Mouse (Mus musculus): ENCODE measurements at regions not wholly inside any gene's neighbourhood (a gene's known extent, or its start where the extent isn't known, plus 50 kb on each side); places are given as distances from the start of the nearest gene placed in this dataset.
"Not testable (repeated sequence)": the region's sequence is repeated elsewhere in the genome, so short reads cannot be mapped to it uniquely, and the experiment has no call there.

DNA sequence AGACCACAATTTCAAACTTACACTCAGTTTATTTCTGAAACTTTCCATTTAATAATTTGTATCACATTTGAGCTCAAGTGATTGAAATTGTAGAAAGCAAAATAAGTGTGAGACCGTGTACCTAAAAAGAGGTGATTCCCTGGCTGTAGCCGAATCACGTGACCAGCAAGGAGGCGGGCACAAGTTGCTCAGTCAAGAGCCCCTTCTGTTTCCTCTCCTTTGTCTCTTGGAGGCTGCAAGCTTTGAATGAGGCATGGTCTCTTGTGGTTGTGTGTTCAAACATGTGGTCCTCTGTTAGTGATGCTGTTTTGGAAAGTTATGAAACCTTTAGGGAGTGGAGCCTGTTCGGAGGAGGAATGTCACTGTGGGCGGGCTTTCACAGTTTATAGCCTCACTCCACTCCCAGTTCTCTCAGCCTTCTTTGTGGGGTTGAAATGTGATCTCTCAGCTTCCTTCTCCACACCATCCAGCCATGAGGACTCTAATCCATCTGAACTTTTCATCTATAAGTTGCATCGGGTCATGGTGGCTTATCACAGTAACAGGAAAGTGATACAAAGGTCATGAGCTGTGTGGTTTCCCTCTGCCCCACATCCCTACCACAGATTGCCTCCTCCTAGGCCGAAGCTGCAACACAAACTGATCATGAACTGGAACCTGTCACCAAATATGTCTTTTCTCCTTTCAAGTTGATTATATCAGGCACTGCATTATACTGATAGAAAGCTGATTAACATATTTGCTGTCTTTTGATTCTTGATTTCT lies 94.3 kb upstream of the Nabp1 start:
- WGBS, result 92% methylated on average over 8 of the region's 8 CpGs
- H3K4me1 ChIP-seq (ENCODE audit: control insufficient read depth, insufficient read depth, low read length), result no peaks in the 10 kb centered on the region
- no peak overlapping the region for H3K27ac ChIP-seq (ENCODE audit: insufficient read depth, low read length)
- H3K4me3 ChIP-seq (replicated peaks; ENCODE audit: insufficient read depth, low read depth, low read length), result no peak overlapping the region
- DNase-seq, result no peak
- TF ChIP-seq POLR2A (IDR thresholded peaks at IDR 0.05; ENCODE audit: borderline replicate concordance, insufficient read depth, low read length) (no peak), CTCF (IDR thresholded peaks at IDR 0.05; ENCODE audit: borderline replicate concordance, insufficient read depth, low read depth, low read length) (no peak)
- no peaks in the 10 kb centered on the region for H3K27me3 ChIP-seq (ENCODE audit: control insufficient read depth, insufficient read depth, low read length)

DNA sequence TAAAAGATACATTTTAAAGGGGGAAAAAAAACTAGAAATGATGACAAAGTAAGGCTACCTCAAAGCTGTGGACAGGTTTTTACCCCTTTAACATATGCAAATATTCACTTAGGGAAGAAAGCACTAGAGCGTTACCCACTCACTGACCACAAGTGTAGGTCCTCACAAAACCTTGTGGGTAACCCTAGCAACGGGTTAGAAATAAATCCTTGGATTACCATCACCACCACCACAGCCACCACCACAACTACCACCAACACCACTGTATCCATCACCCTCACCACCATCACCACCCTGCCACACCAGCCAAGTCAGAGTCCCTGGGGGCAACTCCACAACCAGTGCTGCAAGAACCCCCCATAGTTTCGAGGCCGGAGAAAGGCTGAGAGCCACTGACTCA lies 91.4 kb upstream of the Nabp1 start:
- H3K27me3 ChIP-seq (ENCODE audit: control insufficient read depth, insufficient read depth, low read length), result no peaks in the 10 kb centered on the region
- no peak for DNase-seq
- no peak overlapping the region for H3K4me3 ChIP-seq (replicated peaks; ENCODE audit: insufficient read depth, low read depth, low read length)
- peaks cover 6% of the 10 kb centered on the region for H3K4me1 ChIP-seq (ENCODE audit: control insufficient read depth, insufficient read depth, low read length)
- 93% methylated on average over 4 of the region's 4 CpGs for WGBS
- no peak for TF ChIP-seq POLR2A (IDR thresholded peaks at IDR 0.05; ENCODE audit: borderline replicate concordance, insufficient read depth, low read length)
- H3K27ac ChIP-seq (ENCODE audit: insufficient read depth, low read length), result no peak overlapping the region

DNA sequence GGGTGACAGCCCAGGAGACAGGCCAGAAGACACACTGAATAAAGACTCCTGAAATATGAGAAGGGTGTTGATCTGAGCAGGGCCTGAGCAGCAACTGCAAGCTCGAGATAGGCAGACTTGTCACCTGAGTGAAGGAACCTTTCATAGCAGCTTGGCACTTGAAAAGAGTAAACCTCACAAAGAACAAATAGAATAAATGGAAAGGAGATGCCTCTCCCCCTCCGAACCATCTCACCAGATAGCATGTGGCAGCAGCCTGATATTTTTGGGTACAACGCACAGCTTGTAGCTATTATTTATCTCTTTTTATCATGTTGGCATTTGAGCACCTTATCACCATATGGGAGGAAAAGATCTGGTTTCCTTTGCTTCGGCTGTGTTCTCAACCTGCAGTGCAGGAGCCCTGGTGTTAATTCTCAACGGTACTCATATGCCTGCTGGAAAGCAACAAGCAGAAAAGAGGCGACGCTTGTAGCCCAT lies 88.0 kb upstream of the Nabp1 start:
- WGBS, result 13% methylated on average over 7 of the region's 7 CpGs
- Histone ChIP-seq H3K27me3 (ENCODE audit: control insufficient read depth, insufficient read depth, low read length) (no peaks in the 10 kb centered on the region), H3K27ac (ENCODE audit: insufficient read depth, low read length) (no peak overlapping the region), H3K4me1 (ENCODE audit: control insufficient read depth, insufficient read depth, low read length) (peaks cover 6% of the 10 kb centered on the region), H3K4me3 (replicated peaks; ENCODE audit: insufficient read depth, low read depth, low read length) (no peak overlapping the region)
- TF ChIP-seq CTCF (IDR thresholded peaks at IDR 0.05; ENCODE audit: borderline replicate concordance, insufficient read depth, low read depth, low read length) (no peak), POLR2A (IDR thresholded peaks at IDR 0.05; ENCODE audit: borderline replicate concordance, insufficient read depth, low read length) (no peak)
- DNase-seq, result peak; percentile 22 to 44

- WGBS, result 98% methylated on average over 4 of the region's 4 CpGs
Observed at GRCm38 (mm10) chr1:51556616-51557015, 78.4 kb upstream of the Nabp1 start.

GRCm38 (mm10) chr1:51553738-51554137 lies 75.5 kb upstream of the Nabp1 start:
- Histone ChIP-seq H3K27me3 (ENCODE audit: control insufficient read depth, insufficient read depth, low read length) (no peaks in the 10 kb centered on the region), H3K4me3 (replicated peaks; ENCODE audit: insufficient read depth, low read depth, low read length) (no peak overlapping the region), H3K27ac (ENCODE audit: insufficient read depth, low read length) (no peak overlapping the region), H3K4me1 (ENCODE audit: control insufficient read depth, insufficient read depth, low read length) (no peaks in the 10 kb centered on the region)
- no peak for DNase-seq
- TF ChIP-seq POLR2A (IDR thresholded peaks at IDR 0.05; ENCODE audit: borderline replicate concordance, insufficient read depth, low read length), result no peak
- TF ChIP-seq CTCF (IDR thresholded peaks at IDR 0.05; ENCODE audit: borderline replicate concordance, insufficient read depth, low read depth, low read length), result no peak
- WGBS, result 79% methylated on average over 6 of the region's 6 CpGs

More at GRCm38 (mm10) chr1:51556616-51557015, 78.4 kb upstream of the Nabp1 start:
- H3K27ac ChIP-seq (ENCODE audit: insufficient read depth, low read length); H3K27me3 ChIP-seq (ENCODE audit: control insufficient read depth, insufficient read depth, low read length); H3K4me1 ChIP-seq (ENCODE audit: control insufficient read depth, insufficient read depth, low read length); DNase-seq; H3K4me3 ChIP-seq (replicated peaks; ENCODE audit: insufficient read depth, low read depth, low read length): not testable (repeated sequence)

GRCm38 (mm10) chr1:51551624-51552023 lies 73.4 kb upstream of the Nabp1 start:
- no peaks in the 10 kb centered on the region for H3K4me1 ChIP-seq (ENCODE audit: control insufficient read depth, insufficient read depth, low read length)
- TF ChIP-seq CTCF (IDR thresholded peaks at IDR 0.05; ENCODE audit: borderline replicate concordance, insufficient read depth, low read depth, low read length) (no peak), POLR2A (IDR thresholded peaks at IDR 0.05; ENCODE audit: borderline replicate concordance, insufficient read depth, low read length) (no peak)

GRCm38 (mm10) chr1:51542801-51543200 lies 64.6 kb upstream of the Nabp1 start:
- TF ChIP-seq POLR2A (IDR thresholded peaks at IDR 0.05; ENCODE audit: borderline replicate concordance, insufficient read depth, low read length) (no peak), CTCF (IDR thresholded peaks at IDR 0.05; ENCODE audit: borderline replicate concordance, insufficient read depth, low read depth, low read length) (no peak)
- no peak overlapping the region for H3K4me3 ChIP-seq (replicated peaks; ENCODE audit: insufficient read depth, low read depth, low read length)
- no peak for DNase-seq
- H3K4me1 ChIP-seq (ENCODE audit: control insufficient read depth, insufficient read depth, low read length), result no peaks in the 10 kb centered on the region
- WGBS, result 42% methylated on average over 5 of the region's 5 CpGs
- no peaks in the 10 kb centered on the region for H3K27me3 ChIP-seq (ENCODE audit: control insufficient read depth, insufficient read depth, low read length)
- no peak overlapping the region for H3K27ac ChIP-seq (ENCODE audit: insufficient read depth, low read length)

More at GRCm38 (mm10) chr1:51551624-51552023, 73.4 kb upstream of the Nabp1 start:
- Histone ChIP-seq H3K27ac (ENCODE audit: insufficient read depth, low read length) (no peak overlapping the region), H3K4me3 (replicated peaks; ENCODE audit: insufficient read depth, low read depth, low read length) (no peak overlapping the region), H3K27me3 (ENCODE audit: control insufficient read depth, insufficient read depth, low read length) (no peaks in the 10 kb centered on the region)
- WGBS, result 82% methylated on average over 5 of the region's 5 CpGs
- no peak for DNase-seq

GRCm38 (mm10) chr1:51539634-51540033 lies 61.4 kb upstream of the Nabp1 start:
- no peak for DNase-seq
- Histone ChIP-seq H3K27me3 (ENCODE audit: control insufficient read depth, insufficient read depth, low read length) (no peaks in the 10 kb centered on the region), H3K4me3 (replicated peaks; ENCODE audit: insufficient read depth, low read depth, low read length) (no peak overlapping the region), H3K27ac (ENCODE audit: insufficient read depth, low read length) (no peak overlapping the region), H3K4me1 (ENCODE audit: control insufficient read depth, insufficient read depth, low read length) (no peaks in the 10 kb centered on the region)
- 48% methylated on average over 4 of the region's 4 CpGs for WGBS
- no peak for TF ChIP-seq POLR2A (IDR thresholded peaks at IDR 0.05; ENCODE audit: borderline replicate concordance, insufficient read depth, low read length)
- no peak for TF ChIP-seq CTCF (IDR thresholded peaks at IDR 0.05; ENCODE audit: borderline replicate concordance, insufficient read depth, low read depth, low read length)
